Mouse (Mus musculus) kidney, adult 8-10 months (tissue): ENCODE data around the gene Card10.

Experiments used
- DNase-seq, 2 experiments: peaks; one replicate each; pipeline ENCODE4 v3.0.0; 2022

Card10 gene

DNA sequence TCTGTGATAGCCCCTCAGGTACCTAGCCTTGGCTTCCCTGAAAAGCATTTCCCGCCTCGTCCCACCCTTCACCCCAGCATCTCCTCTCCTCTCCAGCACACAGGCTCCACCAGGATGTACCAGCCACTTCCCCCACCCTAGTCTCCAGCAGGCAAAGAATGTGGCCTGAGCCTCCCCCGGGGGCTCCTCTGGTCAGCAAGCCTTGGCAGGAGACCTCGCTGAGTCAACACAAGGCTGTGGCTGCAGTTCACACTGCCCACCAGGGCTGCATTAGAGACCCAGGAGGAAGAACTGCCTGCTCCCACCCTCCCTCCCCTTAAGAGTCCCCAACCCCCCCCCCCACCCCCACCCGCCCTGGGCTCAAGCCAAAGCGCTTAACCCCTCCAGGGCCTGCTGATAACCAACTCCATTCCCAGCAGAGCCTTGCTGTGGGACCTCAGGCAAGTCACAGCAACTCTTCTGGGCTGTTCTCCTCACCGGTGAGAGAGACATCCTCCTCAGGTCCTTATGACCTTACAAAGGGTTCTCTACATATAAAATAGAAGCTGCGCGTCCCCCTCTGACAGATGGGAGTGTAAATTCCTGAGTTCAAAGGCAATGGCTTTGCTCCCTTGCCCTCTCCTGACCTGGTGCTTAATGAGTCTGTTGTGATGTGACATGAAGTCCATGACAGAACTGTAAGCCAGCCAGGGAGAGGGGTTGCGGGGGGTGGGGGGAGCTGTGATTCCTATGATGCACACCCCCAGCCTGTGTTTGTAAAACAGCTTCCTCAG lies 31.6 kb upstream of the Card10 start:
- no peak for DNase-seq

- no peak for DNase-seq
Observed at GRCm38 (mm10) chr15:78833582-78833981, 30.7 kb upstream of the Card10 start.

DNA sequence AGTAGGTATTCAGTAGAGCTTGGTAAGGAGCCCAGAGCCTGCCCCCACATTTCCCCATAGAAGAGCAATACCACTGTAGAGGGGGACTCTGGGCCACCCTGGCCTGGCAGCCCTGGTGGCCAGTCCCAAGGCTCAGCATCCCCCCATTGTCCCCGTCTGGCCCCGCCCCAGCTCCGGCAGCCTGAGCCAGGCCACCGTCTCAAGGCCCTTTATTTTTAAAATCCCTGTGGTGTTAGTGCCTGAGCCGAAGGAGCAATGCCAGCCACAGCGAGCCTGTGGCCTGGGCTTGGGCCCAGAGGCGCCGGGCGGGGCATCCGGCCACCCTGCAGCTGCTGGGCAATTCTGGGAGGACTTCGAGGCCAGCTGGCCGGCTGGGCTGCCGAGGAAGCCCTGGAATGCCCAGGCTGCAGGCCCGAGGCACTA lies 29.9 kb upstream of the Card10 start:
- DNase-seq = peak; percentile 63 to 80

DNA sequence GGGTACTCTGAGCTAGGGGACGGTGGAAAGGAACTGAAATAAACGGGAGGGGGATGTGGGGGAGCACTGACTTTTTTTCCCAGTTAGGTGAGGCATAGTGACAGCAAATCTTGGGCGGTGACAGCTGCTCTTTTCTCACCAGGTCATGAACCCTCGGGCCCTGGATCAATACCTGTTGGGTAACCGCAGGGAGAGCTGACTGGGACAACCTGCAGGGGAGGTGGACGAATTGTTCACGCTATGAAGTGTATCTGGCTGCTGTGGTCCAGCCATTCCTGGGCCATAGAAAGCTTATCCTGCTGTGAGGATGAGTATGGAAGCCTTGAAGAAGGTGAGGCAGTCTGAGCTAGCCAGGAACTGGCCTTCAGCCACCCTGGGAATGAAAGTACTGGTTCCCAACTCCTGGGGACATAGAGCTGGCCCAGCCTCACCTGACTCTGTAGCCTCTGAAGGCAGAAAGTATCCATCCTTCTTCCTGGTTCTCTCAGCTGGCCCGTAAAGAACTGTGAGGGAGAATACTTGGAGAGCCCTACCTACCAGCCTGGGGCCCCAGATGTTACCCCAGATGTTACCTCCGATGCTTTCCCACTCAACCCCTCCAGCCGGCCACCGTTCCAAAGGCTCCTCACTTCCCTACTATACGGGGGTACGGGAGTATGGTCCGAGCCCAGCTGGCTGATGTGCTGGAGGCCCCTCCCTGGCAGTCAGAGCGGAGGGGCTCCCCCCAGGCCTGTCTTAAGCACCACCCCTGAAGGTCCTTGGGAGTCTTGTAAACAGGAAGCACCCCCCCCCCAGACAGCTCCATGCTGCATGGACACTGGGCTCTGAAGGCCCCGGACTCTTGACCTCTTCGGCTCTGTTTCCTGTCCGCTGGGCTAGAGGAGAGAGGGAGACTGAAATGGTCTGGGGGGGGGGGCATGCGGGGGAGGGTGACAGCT lies 29.1 kb upstream of the Card10 start:
- DNase-seq = peak; percentile 54 to 72

GRCm38 (mm10) chr15:78830742-78831719 lies 28.2 kb upstream of the Card10 start:
- DNase-seq = no peak

DNA sequence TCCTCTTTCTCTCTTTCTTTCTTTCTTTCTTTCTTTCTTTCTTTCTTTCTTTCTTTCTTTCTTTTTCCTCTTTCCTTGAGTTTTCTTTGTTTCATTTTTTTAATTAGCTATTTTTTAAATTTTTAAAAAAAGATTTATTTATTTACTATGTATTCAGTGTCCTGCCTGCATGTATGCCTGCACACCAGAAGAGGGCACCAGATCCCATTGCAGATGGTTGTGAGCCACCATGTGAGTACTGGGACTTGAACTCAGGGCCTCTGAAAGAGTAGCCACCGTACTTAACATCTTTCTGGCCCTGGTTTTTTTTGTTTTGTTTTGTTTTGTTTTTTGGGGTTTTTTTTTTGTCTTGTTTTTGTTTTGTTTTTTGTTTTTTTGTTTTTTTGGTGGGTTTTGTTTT lies 26.8 kb upstream of the Card10 start:
- no peak for DNase-seq

DNA sequence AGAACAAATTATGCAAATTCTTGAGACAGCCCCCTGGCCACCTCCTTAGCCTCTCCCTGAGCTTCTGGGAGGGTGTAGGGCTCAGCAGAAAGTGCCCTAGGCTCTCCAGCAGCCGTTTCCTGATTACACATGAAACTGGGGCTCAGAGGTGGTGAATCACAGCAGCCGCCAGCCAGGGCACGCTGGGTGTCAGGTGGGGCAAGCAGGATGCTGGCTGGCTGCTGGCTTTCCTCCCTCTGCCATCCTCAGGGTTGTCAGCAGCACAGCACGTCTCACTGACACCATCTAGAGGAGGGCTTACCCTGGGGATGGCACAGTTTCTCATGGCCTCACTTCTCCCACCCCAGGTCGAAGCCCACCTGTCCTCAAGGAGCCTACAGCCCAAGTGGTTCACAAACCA lies 25.5 kb upstream of the Card10 start:
- no peak for DNase-seq

- DNase-seq = peak in 1 of 2 experiments; percentile 72
Observed at GRCm38 (mm10) chr15:78826213-78827204, 23.7 kb upstream of the Card10 start.

DNA sequence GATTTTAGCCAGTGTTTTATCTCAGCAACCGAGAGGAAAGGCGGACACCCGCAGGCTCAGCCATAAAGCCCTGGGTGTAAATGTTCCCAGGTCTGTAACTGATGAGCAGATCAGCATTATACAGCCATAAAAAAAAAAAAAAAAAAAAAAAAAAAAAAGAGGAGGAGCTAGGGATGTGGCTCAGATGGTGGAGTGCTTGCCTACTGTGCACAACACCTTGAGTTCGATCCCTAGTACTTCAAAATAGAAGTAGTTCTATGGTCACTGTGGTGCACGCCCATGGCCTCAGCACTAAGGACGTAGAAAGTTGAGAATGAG lies 13.2 kb upstream of the Card10 start:
- no peak for DNase-seq

DNA sequence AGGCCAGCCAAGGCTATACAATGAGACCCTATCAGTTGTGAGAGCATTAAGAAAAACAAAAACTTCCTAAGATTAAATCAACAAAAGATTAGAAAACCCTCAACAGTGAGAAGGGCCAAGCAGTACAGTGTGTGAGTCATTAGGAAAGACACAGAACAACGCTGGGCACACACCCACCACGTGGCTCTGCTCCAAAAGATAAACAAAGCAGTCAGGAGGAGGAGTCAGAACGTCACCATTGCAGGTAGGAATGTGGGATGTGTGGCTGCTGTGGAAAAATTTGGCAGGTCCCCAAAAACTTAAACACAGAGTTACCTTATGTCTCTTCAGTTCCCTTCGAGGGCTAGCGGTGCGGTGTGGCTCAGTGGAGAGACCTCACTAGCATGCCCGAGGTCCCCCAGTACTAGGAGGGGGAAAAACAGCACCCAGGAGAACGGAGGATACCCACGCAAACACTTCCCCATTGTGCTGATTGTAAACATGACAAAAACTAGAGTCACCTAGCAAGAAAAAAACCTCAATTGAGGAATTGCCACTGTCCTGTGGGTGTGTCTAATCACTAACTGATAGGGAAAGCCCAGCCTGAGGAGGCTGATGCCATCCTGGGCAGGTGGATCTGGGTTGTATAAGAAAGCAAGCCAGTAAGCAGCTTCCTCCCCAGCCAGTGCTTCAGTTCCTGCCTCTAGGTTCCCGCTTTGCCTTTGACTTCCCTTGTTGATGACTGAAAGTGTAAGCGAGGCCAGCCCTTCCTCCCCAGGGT lies 12.7 kb upstream of the Card10 start:
- DNase-seq = no peak

- no peak for DNase-seq
Observed at GRCm38 (mm10) chr15:78813603-78814002, 10.8 kb upstream of the Card10 start.

GRCm38 (mm10) chr15:78810146-78810545 lies 7.3 kb upstream of the Card10 start:
- no peak for DNase-seq

DNA sequence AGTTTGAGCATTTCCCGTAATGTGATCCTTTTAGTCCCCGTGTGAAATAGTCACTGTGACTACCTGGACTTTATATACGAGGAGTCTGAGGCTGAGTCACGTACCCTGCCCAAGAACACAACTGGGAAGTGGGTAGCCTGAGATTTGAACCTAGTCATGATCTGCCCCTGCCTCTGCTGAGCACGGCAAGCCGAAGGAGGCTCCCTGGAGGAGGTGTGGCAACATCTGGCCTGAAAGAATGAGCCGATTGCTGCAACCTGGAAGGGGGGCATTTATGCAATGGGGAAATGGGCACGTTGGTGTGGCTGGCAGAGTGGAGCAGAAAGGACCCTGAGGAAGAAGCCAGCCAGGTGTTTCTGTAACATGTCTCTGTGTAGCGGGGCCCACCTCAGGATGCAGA lies 6.9 kb upstream of the Card10 start:
- no peak for DNase-seq

- no peak for DNase-seq
Observed at GRCm38 (mm10) chr15:78808980-78809379, 6.1 kb upstream of the Card10 start.

- DNase-seq = no peak
Observed at GRCm38 (mm10) chr15:78807141-78807540, 4.3 kb upstream of the Card10 start.

DNA sequence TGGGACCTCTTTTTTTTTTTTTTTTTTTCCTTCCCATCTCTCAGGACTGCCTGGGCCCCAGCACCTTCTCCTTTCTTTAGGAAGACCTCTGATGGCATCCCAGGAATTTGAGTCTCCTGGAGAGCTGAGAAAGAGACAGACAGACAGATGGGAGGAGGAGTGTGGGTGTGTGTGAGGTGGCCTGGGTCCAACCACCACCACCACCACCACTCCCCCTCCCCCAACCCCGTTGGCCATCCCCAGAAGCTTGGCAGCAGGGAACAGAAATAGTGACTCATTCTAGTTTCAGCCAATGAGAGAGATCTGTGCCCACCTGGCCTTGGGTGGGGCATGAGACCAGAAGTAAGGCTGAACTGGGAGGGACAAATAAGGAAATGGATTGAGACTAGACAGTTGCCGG lies 3.8 kb upstream of the Card10 start:
- no peak for DNase-seq

DNA sequence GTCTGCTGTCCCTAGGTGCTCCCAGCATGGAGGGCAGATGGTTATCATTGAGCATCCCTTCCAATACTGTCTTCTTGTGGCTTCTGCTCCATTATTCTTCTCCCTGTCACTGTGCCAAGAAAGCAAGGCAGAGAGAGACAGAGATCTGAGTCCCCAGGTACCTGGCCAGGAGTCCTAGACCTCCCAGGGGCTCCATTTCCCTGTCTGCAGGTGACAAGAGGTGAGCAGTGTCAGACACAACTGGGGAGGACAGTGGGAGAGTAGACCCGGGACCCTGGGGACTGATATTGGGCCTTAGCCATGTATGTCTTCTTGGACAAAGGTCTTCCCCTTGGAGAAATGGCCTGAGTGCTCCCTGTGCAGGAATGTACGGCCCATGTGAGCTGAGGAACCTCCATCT lies 2.5 kb upstream of the Card10 start:
- DNase-seq = no peak

- DNase-seq = peak; percentile 78 to 88
Observed at GRCm38 (mm10) chr15:78804326-78804725, 1.5 kb upstream of the Card10 start.

- peak; percentile 76 to 80 for DNase-seq
Observed at GRCm38 (mm10) chr15:78803499-78803900, 658 bp upstream of the Card10 start.

DNA sequence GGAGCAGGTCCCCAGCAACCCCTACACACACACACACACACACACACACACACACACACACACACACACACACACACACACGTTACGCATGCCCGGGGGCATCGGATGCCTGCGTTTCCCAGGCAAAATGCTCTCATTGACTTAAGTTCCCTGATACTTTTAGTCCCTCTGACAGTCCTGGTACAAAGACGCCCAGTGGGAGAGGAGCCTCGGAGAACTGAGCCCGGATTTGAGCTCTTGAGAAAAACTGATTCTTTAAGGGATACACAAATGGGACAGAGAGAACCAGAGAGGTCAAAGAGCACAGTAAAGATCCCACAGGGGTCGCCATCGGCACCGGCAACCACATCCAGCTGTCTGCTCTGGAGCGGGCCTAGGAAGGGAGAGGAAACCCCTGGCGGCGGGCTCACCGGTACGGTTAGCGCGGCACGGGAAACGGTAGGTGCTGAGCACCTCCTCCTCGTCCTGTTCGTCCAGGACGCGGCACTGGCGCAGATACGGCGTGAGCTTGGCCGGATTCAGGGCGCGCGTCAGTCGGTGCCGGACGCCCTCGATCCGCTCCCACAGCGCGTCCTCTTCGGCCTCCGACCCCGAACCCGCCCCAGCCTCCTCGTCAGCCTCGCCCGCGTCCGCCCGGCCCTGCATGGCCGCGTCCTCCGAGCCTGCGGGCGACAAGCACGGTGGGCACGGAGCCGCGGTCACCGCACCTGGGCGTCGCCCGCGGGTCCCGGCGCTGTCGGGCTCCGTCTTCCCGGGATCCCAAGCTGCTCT lies 686 bp downstream of the Card10 start:
- peak in 1 of 2 experiments; percentile 49 for DNase-seq
